Mouse (Mus musculus): ENCODE results near the gene Setd7.

DNA sequence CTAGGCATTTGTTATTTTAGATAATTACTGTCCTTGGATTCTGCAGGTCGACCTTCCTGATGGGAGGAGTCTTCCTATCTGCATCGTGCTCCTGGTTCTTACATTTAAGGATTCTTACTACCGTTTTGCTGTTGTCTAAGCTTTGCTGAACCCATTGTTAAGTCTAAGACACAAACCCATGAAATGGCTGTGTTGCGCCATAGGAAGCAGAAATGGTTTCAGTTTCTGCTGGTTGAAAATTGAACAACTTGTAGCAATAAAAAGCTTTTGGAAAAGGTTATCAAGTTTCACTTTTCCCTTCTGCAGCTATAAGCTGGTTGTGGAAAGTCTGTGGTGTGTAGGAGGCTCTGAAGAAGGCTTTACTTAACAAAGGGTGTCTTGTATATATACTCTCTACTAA, 85.0 kb downstream of the Setd7 start:
- TF ChIP-seq CTCF (conservative IDR thresholded peaks at IDR 0.05; ENCODE audit: insufficient read depth, insufficient read length, low read depth, low read length) (no peak), POLR2A (IDR thresholded peaks at IDR 0.05; ENCODE audit: low read depth, low read length) (no peak)

All from kidney, adult 2 months (tissue).